Mouse (Mus musculus): ENCODE measurements around the gene Prr14. TPM values are rescaled to one million over a fixed set of nuclear protein-coding genes. Genes with fewer than 3 reads are reported as not detected.
"Not testable (repeated sequence)": the region's sequence is repeated elsewhere in the genome, so short reads cannot be mapped to it uniquely, and the experiment has no call there.

The Prr14 gene
- polyA plus RNA-seq, 1 experiment from 2014 or later, result 42.2 TPM

DNA sequence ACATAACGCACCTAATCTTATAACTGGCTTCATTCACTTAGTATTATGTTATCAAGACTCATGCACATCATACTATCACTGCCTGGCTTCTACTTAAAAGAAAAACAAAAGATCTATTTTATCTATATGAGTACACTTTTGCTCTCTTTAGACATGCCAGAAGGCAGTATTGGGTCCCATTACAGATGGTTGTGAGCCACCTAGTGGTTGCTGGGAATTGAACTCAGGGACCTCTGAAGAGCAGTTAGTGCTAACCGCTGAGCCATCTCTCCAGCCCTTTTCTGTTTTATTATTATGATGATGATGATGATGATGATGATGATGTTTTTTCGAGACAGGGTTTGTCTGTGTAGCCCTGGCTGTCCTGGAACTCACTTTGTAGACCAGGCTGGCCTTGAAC lies 39.0 kb downstream of the Prr14 start:
- no peaks in the 10 kb centered on the region for H3K27me3 ChIP-seq (ENCODE audit: insufficient read depth, poor library complexity, severe bottlenecking)
- no peaks in the 10 kb centered on the region for H3K9me3 ChIP-seq
- no peak overlapping the region for H3K27ac ChIP-seq
- H3K4me1 ChIP-seq, result 0 out of 2 replicates have a peak, but pooled peaks cover 8% of the 10 kb centered on the region
- no peak overlapping the region for H3K4me3 ChIP-seq
- WGBS, result 40% methylated on average over 3 of the region's 3 CpGs
- no peak for DNase-seq (ENCODE audit: low spot score)
- no peaks in the 10 kb centered on the region for H3K36me3 ChIP-seq

DNA sequence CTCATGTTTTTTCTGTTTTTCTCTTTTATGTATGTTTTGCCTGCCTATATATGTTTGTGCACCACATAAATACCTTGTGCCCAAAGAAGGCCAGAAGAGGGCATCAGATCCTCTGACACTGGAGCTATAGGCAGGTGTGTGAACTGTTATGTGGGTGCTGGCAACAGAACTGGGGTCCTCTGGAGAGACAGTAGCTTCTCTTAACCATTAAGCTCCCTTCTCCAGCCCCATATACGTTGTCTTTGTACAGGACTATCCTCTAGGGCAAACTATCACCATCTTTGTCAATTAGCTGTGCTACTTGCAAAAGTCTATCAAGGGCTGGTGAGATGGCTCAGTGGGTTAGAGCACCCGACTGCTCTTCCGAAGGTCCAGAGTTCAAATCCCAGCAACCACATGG lies 48.9 kb downstream of the Prr14 start:
- 94% methylated on average over 3 of the region's 3 CpGs for WGBS
- no peak overlapping the region for H3K4me3 ChIP-seq
- H3K9me3 ChIP-seq, result no peaks in the 10 kb centered on the region
- H3K27ac ChIP-seq, result no peak overlapping the region
- no peak for DNase-seq (ENCODE audit: low spot score)
- H3K27me3 ChIP-seq (ENCODE audit: insufficient read depth, poor library complexity, severe bottlenecking), result no peaks in the 10 kb centered on the region
- peaks cover 11% of the 10 kb centered on the region; the same call in 1 of the 2 replicates for H3K4me1 ChIP-seq
- no peaks in the 10 kb centered on the region for H3K36me3 ChIP-seq

DNA sequence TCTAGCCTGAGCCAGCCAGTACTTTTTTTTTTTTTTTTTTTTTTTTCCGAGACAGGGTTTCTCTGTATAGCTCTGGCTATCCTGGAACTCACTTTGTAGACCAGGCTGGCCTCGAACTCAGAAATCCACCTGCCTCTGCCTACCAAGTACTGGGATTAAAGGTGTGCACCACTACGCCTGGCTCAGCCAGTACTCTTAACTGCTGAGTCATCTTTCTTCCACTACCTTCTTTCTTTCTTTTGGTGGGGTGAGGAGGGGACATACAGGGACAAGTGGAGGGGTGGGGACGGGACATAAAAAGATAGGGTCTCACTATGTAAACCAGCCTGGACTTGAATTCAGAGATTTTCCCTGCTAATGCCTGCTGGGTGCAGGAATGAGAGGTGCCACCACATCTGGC lies 50.4 kb downstream of the Prr14 start:
- H3K27ac ChIP-seq; H3K27me3 ChIP-seq (ENCODE audit: insufficient read depth, poor library complexity, severe bottlenecking); DNase-seq (ENCODE audit: low spot score); H3K9me3 ChIP-seq; H3K4me3 ChIP-seq: not testable (repeated sequence)
- H3K36me3 ChIP-seq, result peaks cover 10% of the 10 kb centered on the region
- H3K4me1 ChIP-seq, result peaks cover 18% of the 10 kb centered on the region
- WGBS, result 82% methylated on average over 4 of the region's 4 CpGs

DNA sequence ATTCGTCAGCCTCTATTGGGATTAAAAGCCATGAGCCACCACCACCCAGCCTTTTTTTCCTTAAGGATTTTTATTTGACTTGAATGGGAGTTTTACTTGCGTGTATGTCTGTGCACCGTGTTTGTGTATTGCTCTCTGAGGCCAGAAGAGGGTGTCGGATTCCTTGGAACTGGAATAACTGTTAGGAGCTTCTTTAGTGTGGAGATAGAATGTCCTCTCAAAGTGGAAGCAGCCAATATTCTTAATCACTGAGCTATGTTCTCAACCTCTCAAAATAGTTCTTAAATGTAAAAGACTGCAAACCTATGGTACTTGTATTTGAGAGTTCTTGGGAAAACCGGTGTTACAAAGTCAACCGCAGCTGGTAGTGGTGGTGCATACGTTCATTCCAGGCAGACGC lies 51.8 kb downstream of the Prr14 start:
- Histone ChIP-seq H3K27ac (peak overlapping the region; percentile 100), H3K27me3 (ENCODE audit: insufficient read depth, poor library complexity, severe bottlenecking) (no peaks in the 10 kb centered on the region), H3K4me3 (peak overlapping the region; percentile 88), H3K9me3 (no peaks in the 10 kb centered on the region), H3K4me1 (peaks cover 20% of the 10 kb centered on the region), H3K36me3 (peaks cover 23% of the 10 kb centered on the region)
- DNase-seq (ENCODE audit: low spot score), result no peak
- 45% methylated on average over 8 of the region's 8 CpGs for WGBS

DNA sequence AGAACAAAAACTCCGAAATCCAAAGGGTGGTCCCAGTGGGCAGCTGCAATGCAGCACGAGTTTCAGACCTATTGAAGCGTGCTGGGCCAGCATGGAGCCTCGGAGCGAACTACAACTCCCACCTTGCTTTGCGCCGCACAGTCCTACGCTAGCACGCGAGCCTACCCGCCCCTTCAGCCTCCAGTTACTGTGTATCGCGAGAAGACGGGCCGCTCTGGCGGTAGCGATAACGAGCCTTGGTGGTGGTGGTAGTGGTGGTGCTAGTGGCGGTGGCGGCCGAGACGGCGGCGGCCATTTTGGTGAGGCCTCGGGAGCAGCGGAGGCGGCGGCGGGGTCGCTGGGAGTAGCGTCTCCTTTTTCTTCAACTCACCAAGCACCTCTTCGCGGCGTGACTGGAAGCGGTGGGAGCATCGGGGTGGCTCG lies 52.4 kb downstream of the Prr14 start, which contains the start of gene Srcap:
TSS of gene Srcap (plus strand) at position 176 of the 423 bp plus-strand sequence.
- WGBS, result under 1% methylated on average over 34 of the region's 37 CpGs

DNA sequence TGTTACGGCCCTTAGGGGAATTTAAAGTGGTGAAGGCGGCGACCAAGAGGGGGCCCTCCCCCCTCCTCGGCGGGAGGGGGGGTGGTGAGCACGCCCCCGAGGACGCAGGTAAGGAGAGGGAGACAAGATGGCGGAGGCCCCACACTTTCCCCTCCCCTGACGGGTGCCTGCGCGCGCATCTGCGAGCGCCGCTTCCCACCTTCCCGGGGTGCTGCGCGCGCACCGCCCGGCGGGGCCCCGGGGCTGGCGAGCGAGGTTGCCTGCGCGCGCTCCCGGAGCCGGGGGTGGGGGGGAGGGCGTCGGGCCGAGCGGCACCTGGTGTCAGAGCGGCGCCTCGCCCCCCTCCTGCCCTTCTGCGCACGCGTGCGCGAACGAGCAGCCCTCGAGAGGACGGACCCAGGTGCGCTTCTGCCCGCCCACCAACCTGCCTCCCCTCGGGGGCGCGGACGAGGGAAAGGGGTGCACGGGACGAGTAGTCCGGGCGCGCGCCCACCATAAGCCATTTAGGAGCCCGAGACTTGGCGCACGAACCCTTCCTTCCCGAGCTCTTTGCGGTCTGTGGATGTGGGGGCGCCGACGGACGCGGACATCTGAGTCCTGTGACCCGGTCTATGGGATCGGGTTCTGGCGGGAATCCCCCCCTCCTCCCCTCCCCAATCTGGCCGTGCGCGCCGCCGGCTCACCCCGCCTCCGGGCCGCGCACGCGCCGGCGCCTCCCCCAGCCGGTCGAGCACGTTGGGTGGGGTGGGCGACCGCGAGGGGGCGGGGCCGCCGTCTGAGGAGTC lies 53.0 kb downstream of the Prr14 start:
- Histone ChIP-seq H3K4me3 (peak overlapping the region; percentile 88), H3K9me3 (no peaks in the 10 kb centered on the region), H3K27me3 (ENCODE audit: insufficient read depth, poor library complexity, severe bottlenecking) (no peaks in the 10 kb centered on the region), H3K36me3 (peaks cover 35% of the 10 kb centered on the region), H3K27ac (peak overlapping the region; percentile 100), H3K4me1 (peaks cover 20% of the 10 kb centered on the region)
- peak; percentile 95 for DNase-seq (ENCODE audit: low spot score)
- WGBS, result 1% methylated on average over 80 of the region's 93 CpGs

More for the DNA sequence above, 52.4 kb downstream of the Prr14 start, which contains the start of gene Srcap:
- peak within 1 kb of the TSS; percentile 100 for H3K27ac ChIP-seq
- no peaks in the 10 kb centered on the region for H3K27me3 ChIP-seq (ENCODE audit: insufficient read depth, poor library complexity, severe bottlenecking)
- peaks cover 29% of the 10 kb centered on the region for H3K36me3 ChIP-seq
- peaks cover 20% of the 10 kb centered on the region for H3K4me1 ChIP-seq
- peak; percentile 99 for DNase-seq (ENCODE audit: low spot score)
- H3K4me3 ChIP-seq, result peak within 1 kb of the TSS; percentile 88
- no peaks in the 10 kb centered on the region for H3K9me3 ChIP-seq

DNA sequence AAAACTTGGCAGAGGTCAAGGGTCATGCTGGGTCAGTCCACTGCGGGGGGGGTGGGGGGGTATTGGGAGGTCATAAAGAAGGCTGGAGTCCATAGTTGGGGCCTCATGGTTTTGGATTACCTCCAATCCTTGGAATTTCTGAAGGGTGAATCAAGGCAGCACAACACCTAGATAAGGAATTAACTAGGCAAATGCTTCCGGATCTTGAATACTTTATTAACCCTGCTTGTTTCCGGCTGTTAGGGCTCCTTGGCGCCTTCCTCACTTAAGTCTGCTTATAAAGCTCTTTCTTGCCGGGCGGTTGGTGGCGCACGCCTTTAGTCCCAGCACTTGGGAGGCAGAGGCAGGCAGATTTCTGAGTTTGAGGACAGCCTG lies 53.6 kb downstream of the Prr14 start:
- peak overlapping the region; percentile 88 for H3K4me3 ChIP-seq
- peak overlapping the region; percentile 100 for H3K27ac ChIP-seq
- no peaks in the 10 kb centered on the region for H3K9me3 ChIP-seq
- 37% methylated on average over 8 of the region's 8 CpGs for WGBS
- H3K4me1 ChIP-seq, result peaks cover 20% of the 10 kb centered on the region
- no peaks in the 10 kb centered on the region for H3K27me3 ChIP-seq (ENCODE audit: insufficient read depth, poor library complexity, severe bottlenecking)
- DNase-seq (ENCODE audit: low spot score), result no peak
- H3K36me3 ChIP-seq, result peaks cover 41% of the 10 kb centered on the region

DNA sequence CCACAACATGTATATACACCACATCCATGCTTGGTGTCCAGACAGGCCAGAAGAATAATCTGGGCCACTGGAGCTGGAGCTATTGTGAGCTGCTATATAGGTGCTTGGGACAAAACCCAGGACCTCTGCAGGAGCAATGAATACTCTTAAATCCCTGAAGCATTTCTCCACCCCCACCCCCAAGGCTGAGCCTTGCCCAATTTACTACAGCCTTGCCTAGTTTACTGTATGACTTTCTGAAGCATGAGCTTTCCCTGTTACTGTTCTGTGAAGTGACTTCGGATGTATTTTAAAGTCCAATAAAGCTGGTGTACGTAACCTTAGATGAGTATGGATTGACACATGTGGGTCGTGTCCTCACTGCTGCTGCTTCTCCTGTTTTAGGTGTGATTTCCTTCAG lies 54.4 kb downstream of the Prr14 start:
- no peak overlapping the region for H3K27ac ChIP-seq
- no peak for DNase-seq (ENCODE audit: low spot score)

DNA sequence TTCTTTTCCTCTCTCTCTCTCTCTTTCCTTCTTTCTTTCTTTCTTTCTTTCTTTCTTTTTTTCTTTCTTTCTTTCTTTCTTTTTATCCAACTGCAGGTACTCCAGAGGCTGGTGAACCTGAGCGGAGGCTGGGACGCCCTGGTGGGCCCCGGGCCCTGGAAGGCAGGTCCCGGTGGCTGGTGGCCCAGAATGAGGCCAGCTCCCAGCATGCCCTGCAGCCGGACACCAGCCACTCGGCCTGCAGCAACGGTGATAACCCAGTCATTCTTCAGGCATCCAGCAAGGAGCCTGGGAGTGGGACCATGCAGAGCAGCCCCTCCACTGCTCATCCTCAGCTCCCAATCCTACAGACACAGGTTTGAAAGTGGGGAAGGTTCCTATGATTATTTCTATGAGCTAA lies 56.4 kb downstream of the Prr14 start:
- Histone ChIP-seq H3K4me1 (peaks cover 20% of the 10 kb centered on the region), H3K36me3 (peaks cover 67% of the 10 kb centered on the region), H3K27me3 (ENCODE audit: insufficient read depth, poor library complexity, severe bottlenecking) (no peaks in the 10 kb centered on the region), H3K4me3 (no peak overlapping the region), H3K9me3 (no peaks in the 10 kb centered on the region), H3K27ac (no peak overlapping the region)
- no peak for DNase-seq (ENCODE audit: low spot score)
- 80% methylated on average over 7 of the region's 7 CpGs for WGBS

More for the DNA sequence above, 54.4 kb downstream of the Prr14 start:
- H3K9me3 ChIP-seq, result no peaks in the 10 kb centered on the region
- H3K27me3 ChIP-seq (ENCODE audit: insufficient read depth, poor library complexity, severe bottlenecking), result no peaks in the 10 kb centered on the region
- H3K36me3 ChIP-seq, result peaks cover 49% of the 10 kb centered on the region
- WGBS, result 92% methylated on average over 3 of the region's 3 CpGs
- H3K4me3 ChIP-seq, result peak overlapping the region; percentile 88
- H3K4me1 ChIP-seq, result peaks cover 20% of the 10 kb centered on the region

DNA sequence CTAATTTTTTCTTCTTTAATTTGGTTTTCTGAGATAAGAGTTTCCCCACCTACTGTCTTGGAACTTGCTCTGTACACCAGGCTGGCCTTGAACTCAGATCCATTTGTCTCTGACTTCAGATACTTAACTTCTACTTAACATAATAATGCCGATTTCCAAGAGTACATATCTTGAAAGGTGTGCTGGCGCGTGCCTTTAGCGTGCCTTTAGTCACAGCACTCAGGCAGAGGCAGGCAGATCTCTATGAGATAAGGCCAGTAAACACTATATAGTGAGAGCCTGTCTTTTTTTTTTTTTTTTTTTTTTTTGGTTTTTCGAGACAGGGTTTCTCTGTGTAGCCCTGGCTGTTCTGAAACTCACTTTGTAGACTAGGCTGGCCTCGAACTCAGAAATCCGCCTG lies 56.9 kb downstream of the Prr14 start:
- H3K4me1 ChIP-seq, result peaks cover 16% of the 10 kb centered on the region
- no peak overlapping the region for H3K27ac ChIP-seq
- H3K36me3 ChIP-seq, result peaks cover 72% of the 10 kb centered on the region
- no peak overlapping the region for H3K4me3 ChIP-seq
- WGBS, result 92% methylated on average over 7 of the region's 7 CpGs
- no peaks in the 10 kb centered on the region for H3K27me3 ChIP-seq (ENCODE audit: insufficient read depth, poor library complexity, severe bottlenecking)
- DNase-seq (ENCODE audit: low spot score), result no peak
- no peaks in the 10 kb centered on the region for H3K9me3 ChIP-seq

DNA sequence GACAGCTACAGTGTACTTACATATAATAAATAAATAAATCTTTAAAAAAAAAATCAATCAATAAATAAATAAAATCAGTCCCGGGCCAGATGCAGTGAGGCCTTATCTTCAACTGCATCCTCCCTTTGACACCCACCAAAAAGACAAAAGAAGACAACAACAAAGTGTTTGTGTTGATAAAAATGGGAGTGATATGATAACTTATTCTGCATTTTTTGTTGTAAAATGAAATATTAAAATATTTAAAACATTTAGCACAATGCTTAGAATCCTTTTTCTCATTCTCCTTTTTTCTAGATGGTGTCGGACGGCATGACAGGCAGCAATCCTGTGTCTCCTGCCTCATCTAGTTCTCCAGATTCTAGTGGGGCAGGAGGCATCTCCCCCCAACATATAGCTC lies 59.9 kb downstream of the Prr14 start, which contains the start of gene Gm42715:
TSS of gene Gm42715 (plus strand) at position 301 of the 400 bp plus-strand sequence.
- H3K36me3 ChIP-seq, result peaks cover 96% of the 10 kb centered on the region
- H3K27ac ChIP-seq, result no peak within 1 kb of the TSS
- no peaks in the 10 kb centered on the region for H3K9me3 ChIP-seq
- 88% methylated on average over 3 of the region's 3 CpGs for WGBS
- no peak within 1 kb of the TSS for H3K4me3 ChIP-seq
- 0 out of 2 replicates have a peak, but pooled peaks cover 2% of the 10 kb centered on the region for H3K4me1 ChIP-seq
- no peaks in the 10 kb centered on the region for H3K27me3 ChIP-seq (ENCODE audit: insufficient read depth, poor library complexity, severe bottlenecking)
- DNase-seq (ENCODE audit: low spot score), result no peak
